Mouse (Mus musculus) ES-Bruce4 (cell line): Measurements from ENCODE around the gene Med20.
"Not testable (repeated sequence)": the region's sequence is repeated elsewhere in the genome, so short reads cannot be mapped to it uniquely, and the experiment has no call there.

ENCODE experiments used
- CTCF ChIP-seq: IDR thresholded peaks from one replicate; pipeline ENCODE4 v1.8.1; 2011; ENCODE audit warnings: low read depth, low read length
- EP300 ChIP-seq: IDR thresholded peaks from 2 replicates; pipeline ENCODE4 v1.6.1; 2011; ENCODE audit warnings: low read depth, low read length; ENCODE audit not compliant: insufficient read depth
- POLR2A ChIP-seq: IDR thresholded peaks from one replicate; pipeline ENCODE4 v1.8.1; 2011; ENCODE audit warnings: low read length; ENCODE audit not compliant: insufficient read depth

DNA sequence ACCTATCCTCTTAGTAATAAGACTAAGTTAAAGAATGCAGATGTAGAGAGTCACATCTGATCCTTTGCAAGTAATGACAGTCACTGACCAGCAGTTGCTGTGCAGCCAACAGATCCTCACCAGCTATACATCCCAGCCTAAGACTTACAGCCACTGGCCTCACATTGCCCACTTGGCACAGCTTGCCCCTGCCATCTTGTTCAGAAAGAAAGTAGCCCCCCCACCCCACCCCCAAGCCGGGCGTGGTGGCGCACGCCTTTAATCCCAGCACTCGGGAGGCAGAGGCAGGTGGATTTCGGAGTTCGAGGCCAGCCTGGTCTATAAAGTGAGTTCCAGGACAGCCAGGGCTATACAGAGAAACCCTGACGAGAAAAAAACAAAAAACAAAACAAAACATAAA is 43.0 kb downstream of the Med20 start:
- TF ChIP-seq POLR2A, CTCF, EP300: not testable (repeated sequence)
